Mouse (Mus musculus): ENCODE data around the gene Rnaseh2a. TPM values are rescaled to one million over a fixed set of nuclear protein-coding genes. Genes with fewer than 3 reads are reported as not detected.
A peak's percentile ranks its signal among the peaks of the same experiment; 100 is the strongest.

Gene Rnaseh2a
- polyA plus RNA-seq, 1 experiment, result 39.8 TPM

GRCm38 (mm10) chr8:84949753-84950152, 19.8 kb downstream of the Rnaseh2a start:
- H3K4me3 ChIP-seq (ENCODE audit: insufficient read depth, low read length), result no peak overlapping the region
- no peak overlapping the region for H3K27ac ChIP-seq (ENCODE audit: insufficient read depth, low read depth, low read length)

GRCm38 (mm10) chr8:84947241-84947545, 22.4 kb downstream of the Rnaseh2a start:
- H3K4me3 ChIP-seq (ENCODE audit: insufficient read depth, low read length), result no peak overlapping the region
- no peaks in the 10 kb centered on the region for H3K4me1 ChIP-seq (ENCODE audit: control insufficient read depth, insufficient read depth, low read length)
- no peak overlapping the region for H3K27ac ChIP-seq (ENCODE audit: insufficient read depth, low read depth, low read length)
- no peak for TF ChIP-seq POLR2A (IDR thresholded peaks at IDR 0.05; ENCODE audit: borderline replicate concordance, low read depth, low read length)
- TF ChIP-seq CTCF (IDR thresholded peaks at IDR 0.05; ENCODE audit: low read depth, low read length), result no peak

More at GRCm38 (mm10) chr8:84949753-84950152, 19.8 kb downstream of the Rnaseh2a start:
- H3K4me1 ChIP-seq (ENCODE audit: control insufficient read depth, insufficient read depth, low read length), result peaks cover 8% of the 10 kb centered on the region
- no peak for TF ChIP-seq CTCF (IDR thresholded peaks at IDR 0.05; ENCODE audit: low read depth, low read length)
- no peak for TF ChIP-seq POLR2A (IDR thresholded peaks at IDR 0.05; ENCODE audit: borderline replicate concordance, low read depth, low read length)

DNA sequence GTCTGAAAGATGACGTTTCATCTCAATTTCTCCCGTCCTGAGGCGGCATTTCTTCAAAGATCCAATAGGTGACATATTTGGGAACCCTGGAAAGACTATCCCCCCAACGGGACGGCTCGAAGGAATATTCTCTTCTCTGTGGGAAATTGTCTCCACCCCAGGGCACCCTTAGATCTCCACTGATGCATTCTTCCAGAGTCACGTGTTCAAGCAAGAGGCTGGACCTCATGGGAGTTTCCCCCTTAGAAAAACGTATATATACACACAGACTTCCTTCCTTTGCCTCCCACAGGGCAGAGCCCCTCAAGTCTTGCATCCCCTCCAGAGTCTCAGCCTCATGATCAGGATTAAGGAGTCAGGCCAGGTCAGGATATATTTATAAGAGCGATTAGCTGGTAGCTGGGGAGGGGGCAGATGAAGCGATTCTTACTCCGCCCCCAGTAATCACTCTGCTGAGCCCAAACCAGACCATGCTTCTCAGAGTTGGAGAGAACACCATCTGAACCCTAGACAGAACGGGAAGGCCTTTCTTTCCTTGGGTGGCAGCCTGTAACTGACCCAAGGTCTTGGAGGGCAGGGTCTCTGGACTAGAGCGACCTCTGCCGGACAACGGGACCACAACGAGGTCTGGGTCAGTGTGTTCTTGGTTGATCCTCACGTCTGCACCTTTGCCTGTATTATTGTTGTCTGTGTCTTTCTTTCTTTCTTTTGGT, 22.9 kb downstream of the Rnaseh2a start, which contains the start of gene Rtbdn:
Gene Rtbdn, plus strand, starts transcription at position 464 of the 713 bp plus-strand sequence.
- no peak within 1 kb of the TSS for H3K4me3 ChIP-seq (ENCODE audit: insufficient read depth, low read length)
- no peak within 1 kb of the TSS for H3K27ac ChIP-seq (ENCODE audit: insufficient read depth, low read depth, low read length)
- no peaks in the 10 kb centered on the region for H3K4me1 ChIP-seq (ENCODE audit: control insufficient read depth, insufficient read depth, low read length)
- TF ChIP-seq CTCF (IDR thresholded peaks at IDR 0.05; ENCODE audit: low read depth, low read length) (peak; percentile 25; the same call in 1 of the 2 replicates), POLR2A (IDR thresholded peaks at IDR 0.05; ENCODE audit: borderline replicate concordance, low read depth, low read length) (no peak)

DNA sequence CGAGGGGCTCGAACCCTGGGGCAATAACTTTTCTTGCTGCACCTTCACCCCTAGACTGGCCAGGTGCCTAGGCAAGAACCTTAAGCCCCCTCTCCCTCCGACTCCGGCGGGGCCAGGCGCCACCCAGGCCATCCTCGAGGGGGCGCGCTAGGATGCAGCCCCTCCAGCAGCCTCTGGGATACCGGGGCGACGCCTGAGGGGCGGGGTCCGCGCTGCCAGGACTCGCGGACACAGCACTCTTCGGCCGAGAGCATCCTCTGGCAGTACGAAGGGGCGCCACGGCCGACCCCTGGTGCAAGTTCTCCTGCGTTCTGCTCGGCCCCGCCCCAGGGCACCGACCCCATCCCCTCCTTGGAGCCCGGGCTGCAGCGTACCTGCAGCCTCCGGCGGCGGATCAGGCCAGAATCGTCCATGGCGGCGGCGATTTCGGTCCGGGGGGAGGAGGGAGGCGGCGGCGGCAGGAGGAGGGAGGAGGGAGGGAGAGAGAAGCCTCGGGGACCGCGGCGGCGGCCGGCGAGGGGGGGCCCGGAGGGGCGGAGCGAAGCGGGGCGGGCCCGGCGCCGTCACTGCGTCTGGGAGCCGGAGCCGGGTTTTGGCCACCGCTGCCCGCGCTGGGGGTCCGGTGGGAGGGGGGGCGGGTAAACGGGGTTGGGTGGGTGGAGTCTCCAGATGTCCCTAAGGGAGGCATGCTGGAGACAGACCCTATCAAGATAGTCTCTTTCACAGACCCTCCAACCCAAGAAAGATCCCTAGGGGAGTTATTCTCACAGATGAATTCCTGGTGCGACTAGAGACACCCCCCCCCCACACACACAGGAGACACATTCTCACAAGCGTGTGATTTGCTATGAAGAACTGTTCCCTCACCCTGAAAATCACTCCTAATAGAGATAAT, 23.7 kb downstream of the Rnaseh2a start:
- H3K27ac ChIP-seq (ENCODE audit: insufficient read depth, low read depth, low read length), result no peak overlapping the region
- TF ChIP-seq POLR2A (IDR thresholded peaks at IDR 0.05; ENCODE audit: borderline replicate concordance, low read depth, low read length) (no peak), CTCF (IDR thresholded peaks at IDR 0.05; ENCODE audit: low read depth, low read length) (no peak)
- no peaks in the 10 kb centered on the region for H3K4me1 ChIP-seq (ENCODE audit: control insufficient read depth, insufficient read depth, low read length)
- no peak overlapping the region for H3K4me3 ChIP-seq (ENCODE audit: insufficient read depth, low read length)

DNA sequence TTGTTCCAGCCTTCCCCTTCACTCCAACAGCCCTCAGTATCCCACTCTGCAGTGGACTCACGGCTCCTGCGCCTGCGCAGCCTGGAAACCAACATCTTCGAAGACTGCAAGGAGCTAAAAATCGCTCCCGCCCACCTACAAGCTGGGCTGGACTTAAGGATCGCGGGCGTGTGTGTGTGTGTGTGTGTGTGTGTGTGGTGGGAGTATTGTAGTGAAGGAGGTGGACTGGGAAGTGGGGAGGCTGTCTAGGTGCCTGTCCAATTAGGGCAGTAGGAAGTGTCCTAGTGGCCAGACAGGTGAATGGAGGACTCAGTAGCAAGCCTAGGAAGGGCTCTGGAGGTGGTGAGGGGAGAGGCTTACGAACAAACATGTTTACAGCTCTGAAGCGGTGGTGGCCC, 24.3 kb downstream of the Rnaseh2a start:
- TF ChIP-seq CTCF (IDR thresholded peaks at IDR 0.05; ENCODE audit: low read depth, low read length), result no peak
- no peak for TF ChIP-seq POLR2A (IDR thresholded peaks at IDR 0.05; ENCODE audit: borderline replicate concordance, low read depth, low read length)
- H3K4me3 ChIP-seq (ENCODE audit: insufficient read depth, low read length), result no peak overlapping the region

DNA sequence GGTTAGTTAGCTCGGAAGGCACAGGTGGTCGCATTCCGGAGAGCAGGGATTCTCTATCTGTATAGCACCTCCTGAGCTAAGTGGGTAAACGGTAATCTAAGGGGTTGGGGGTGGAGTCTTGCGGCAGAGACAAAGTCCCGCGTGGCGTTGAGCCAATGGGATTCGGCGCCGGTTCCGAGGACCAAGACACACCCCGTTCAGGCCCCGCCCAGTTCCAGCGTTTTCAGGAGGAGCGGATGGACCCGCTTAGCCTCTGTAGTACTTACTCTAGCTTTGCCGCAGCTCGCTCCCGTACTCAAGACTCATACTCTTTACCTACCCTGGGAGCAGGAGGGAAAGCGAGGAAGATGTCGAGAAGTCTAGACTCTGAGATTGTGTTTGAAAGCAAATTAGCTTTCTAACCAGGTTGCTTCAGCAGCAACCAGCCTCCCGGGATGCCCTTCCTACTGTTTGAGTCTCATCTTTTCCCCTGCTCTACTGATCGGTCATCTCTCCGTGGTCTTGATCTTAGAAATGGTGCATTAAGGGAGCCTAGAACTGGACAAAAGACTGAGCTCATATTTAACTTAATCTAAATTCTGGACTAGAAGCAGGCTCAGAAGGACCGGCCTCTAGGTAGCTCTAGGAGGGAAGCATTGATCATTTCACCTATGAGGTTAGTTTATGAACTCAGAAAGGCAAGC, 24.9 kb downstream of the Rnaseh2a start:
- Histone ChIP-seq H3K27ac (ENCODE audit: insufficient read depth, low read depth, low read length) (no peak overlapping the region), H3K4me3 (ENCODE audit: insufficient read depth, low read length) (no peak overlapping the region), H3K4me1 (ENCODE audit: control insufficient read depth, insufficient read depth, low read length) (no peaks in the 10 kb centered on the region)
- TF ChIP-seq POLR2A (IDR thresholded peaks at IDR 0.05; ENCODE audit: borderline replicate concordance, low read depth, low read length) (no peak), CTCF (IDR thresholded peaks at IDR 0.05; ENCODE audit: low read depth, low read length) (no peak)

More for the DNA sequence above, 24.3 kb downstream of the Rnaseh2a start:
- Histone ChIP-seq H3K4me1 (ENCODE audit: control insufficient read depth, insufficient read depth, low read length) (no peaks in the 10 kb centered on the region), H3K27ac (ENCODE audit: insufficient read depth, low read depth, low read length) (no peak overlapping the region)

DNA sequence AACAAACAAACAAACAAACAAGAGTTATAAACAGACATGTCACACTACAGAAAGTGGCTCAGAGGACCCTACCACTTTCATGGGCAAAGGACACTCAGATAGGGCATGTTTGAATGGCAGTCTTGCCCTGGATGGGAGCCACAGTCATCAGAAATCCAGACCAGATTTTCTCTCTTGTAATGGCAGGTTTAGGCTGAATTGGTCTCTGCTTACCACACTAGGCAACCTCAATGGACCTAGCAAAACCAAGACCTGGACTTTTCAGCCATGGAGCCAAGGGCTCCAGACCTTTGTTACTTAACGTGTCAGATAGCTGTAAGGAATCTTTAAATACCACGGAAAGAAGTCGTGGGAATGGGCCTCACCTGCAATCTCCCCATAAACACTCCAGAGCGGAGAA, 25.9 kb downstream of the Rnaseh2a start:
- TF ChIP-seq CTCF (IDR thresholded peaks at IDR 0.05; ENCODE audit: low read depth, low read length) (no peak), POLR2A (IDR thresholded peaks at IDR 0.05; ENCODE audit: borderline replicate concordance, low read depth, low read length) (no peak)

GRCm38 (mm10) chr8:84937620-84938485, 31.7 kb downstream of the Rnaseh2a start:
- H3K4me1 ChIP-seq (ENCODE audit: control insufficient read depth, insufficient read depth, low read length), result no peaks in the 10 kb centered on the region
- no peak overlapping the region for H3K4me3 ChIP-seq (ENCODE audit: insufficient read depth, low read length)
- TF ChIP-seq CTCF (IDR thresholded peaks at IDR 0.05; ENCODE audit: low read depth, low read length) (no peak), POLR2A (IDR thresholded peaks at IDR 0.05; ENCODE audit: borderline replicate concordance, low read depth, low read length) (no peak)
- no peak overlapping the region for H3K27ac ChIP-seq (ENCODE audit: insufficient read depth, low read depth, low read length)

More for the DNA sequence above, 25.9 kb downstream of the Rnaseh2a start:
- Histone ChIP-seq H3K4me3 (ENCODE audit: insufficient read depth, low read length) (no peak overlapping the region), H3K27ac (ENCODE audit: insufficient read depth, low read depth, low read length) (no peak overlapping the region), H3K4me1 (ENCODE audit: control insufficient read depth, insufficient read depth, low read length) (no peaks in the 10 kb centered on the region)

Measured in bone marrow macrophage, adult 2 months (primary cell).